Mouse (Mus musculus): Measurements from ENCODE around the gene Trmt2b.

DNA sequence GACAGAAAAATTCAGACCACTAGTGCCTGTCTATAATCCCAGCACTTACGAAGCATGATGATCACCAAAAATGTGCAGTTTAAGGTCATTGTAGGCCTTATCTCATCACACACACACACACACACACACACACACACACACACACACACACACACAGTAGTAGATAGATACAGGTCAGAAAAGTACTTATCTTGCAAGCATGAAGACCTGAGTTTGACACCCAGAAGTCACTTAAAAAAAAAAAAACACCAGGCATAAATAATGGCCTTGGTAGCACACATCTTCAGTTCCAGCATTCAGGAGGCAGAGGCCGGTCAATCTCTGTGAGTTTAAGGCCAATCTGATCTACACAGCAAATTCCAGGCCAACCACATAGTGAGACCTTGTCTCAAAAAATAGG lies 10.5 kb upstream of the Trmt2b start:
- TF ChIP-seq CTCF (IDR thresholded peaks at IDR 0.05; ENCODE audit: control insufficient read depth, insufficient read depth, insufficient replicate concordance, low read depth, low read length) (no peak), POLR2A (IDR thresholded peaks at IDR 0.05; ENCODE audit: control insufficient read depth, low read depth, low read length) (no peak)

All from testis, adult 2 months (tissue).